Mouse (Mus musculus) urinary bladder, postnatal 36 days (tissue): ENCODE measurements around the gene Gclc.
"Not testable (repeated sequence)": the region's sequence is repeated elsewhere in the genome, so short reads cannot be mapped to it uniquely, and the experiment has no call there.

Source experiments
- DNase-seq, 2 experiments: peaks; one replicate each; pipeline ENCODE4 v3.0.0; 2022; ENCODE audit warnings: low spot score in 2 of 2, mixed read lengths in 1 of 2

Gclc gene

DNA sequence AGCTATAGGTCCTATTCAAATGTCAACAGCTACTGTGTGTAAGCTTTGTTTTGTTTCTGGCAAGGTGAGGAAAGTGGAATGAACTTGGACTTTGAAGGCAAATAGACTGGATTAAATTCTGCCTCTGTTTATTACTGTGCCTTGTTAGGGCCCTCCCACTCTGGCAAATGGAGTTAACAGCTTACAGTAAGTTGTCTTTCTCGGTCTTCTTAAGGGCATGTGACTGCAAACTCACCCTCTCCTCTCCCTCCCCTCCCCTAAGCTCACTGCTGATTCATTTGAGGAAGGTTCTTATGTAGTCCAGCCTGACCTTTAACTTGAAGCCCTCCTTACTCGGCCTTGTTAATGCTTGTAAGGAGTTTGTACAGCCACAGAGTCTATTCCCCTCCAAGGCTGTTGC lies 8.0 kb upstream of the Gclc start:
- no peak for DNase-seq

DNA sequence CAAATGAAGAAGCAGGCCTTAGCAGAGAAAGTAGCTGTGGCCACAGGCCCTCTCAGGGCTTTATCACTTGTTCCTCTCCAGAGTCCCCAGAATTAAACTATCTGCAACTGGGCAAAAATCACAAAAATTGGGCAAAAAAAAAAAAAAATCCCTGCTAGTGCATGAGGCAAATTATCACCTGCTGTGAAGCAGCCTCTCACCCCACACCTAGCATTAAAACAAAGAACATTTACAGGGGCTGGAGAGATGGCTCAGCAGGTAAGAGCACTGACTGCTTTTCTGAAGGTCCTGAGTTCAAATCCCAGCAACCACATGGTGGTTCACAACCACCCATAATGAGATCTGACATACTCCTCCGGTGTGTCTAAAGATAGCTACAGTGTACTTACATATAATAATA lies 6.0 kb upstream of the Gclc start:
- not testable (repeated sequence) for DNase-seq

DNA sequence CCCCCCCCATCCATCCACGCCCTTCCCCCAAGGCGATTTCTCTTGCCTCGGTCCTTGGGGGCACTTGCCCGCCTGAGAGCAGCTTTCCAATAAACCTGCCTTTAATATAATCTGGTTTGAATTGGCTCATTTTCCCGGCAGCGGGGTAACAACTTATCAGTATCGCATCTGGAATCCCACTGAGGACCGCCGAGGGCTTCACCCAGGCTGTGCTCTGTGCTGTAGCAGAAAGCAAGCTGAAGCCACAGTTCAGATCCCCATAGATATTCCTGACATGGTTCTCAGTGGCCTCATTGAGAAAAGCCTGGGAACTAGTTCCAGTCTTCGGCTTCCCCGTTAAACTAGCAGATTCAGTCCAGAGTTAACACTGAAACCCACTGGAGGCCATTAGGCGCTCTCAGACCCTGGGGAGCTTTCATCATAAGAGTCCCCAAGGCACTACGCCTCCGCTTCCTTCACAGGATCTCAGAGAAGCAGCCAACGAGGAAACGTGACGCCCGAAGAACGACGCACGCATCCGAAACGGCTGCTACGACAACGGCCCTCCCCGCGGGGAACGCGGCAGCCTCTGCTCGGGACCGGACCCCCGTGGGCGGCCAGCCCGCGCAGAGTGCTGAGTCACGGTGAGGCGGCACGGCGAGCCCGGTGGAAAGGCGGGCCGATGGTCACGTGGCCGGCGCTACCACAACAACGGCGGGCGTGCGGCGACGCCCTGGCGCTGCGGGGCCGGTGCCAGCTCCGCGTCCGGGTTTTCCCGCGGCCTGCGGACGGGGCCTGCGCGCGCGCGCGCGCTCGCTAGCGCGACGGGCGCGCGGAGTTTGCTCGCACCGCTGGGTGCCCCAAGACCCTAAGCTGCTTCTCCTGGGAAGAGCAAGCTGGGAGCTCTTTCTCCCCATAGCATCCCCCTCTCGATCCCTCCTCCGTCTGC lies 3.9 kb upstream of the Gclc start:
- peak; percentile 92 to 93 for DNase-seq

DNA sequence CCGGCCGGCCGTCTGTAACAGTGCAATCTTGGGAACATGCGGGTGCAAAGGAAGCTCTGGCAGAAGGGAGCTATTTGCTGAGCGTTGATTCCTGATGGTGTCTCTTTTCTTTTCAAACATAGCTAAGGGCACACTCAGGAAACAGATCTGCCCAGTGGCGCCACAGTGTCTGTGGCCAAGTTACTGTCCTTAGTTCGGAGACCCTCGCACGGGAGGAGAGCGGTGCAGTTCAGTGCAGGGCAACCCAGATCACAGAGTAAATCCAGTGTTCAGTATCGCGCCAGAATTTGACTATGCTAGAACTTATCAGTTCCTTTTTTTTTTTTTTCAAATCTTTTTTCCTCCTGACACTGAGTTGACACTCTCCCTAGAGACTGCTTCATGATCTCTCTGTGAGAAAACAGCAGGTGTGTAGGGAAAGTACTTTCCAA lies 3.2 kb upstream of the Gclc start:
- DNase-seq, result no peak

DNA sequence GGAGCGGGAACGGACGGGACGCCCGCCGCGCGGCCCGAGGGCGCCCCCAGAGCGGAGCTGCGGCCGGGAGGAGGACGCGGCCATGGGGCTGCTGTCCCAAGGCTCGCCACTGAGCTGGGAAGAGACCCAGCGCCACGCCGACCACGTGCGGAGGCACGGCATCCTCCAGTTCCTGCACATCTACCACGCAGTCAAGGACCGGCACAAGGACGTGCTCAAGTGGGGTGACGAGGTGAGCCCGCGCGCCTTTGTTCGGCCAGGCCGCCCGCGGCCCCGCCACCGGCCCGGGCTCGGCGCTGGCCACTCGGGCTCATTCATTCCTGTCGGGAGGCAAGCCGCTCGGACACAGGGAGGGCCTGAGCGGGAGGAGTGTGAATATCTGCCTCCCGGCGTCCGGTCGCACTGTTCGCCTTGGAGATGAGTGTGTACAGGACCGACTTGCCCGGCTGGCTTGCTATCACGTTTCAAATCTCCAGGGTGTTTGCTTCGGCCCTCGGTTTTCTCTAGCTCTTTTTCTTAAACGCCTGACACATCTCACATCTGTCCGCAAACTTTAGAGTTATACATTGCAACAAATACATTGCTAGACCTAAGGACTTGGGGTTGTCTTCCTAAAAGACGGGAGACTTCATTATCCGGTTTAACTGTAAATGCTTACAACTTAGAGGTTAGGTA lies 530 bp downstream of the Gclc start:
- peak; percentile 50 to 61 for DNase-seq

DNA sequence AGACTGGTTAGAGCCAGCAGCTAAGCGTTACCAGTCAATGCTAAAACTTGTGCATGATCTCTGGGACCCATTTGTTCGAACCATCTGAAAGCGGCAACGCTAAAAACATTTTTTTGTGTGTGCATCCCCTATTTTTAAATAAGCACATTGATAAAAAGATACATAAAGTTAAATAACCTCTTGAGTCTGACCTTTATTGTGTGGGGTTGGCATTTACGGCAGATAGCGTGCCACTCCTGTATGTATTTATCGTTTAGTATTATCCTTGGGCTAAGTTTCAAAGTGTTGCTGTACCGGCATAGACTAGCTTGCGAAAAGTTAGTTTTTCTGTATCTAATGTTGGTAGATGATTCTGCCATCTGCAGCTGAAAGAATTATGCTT lies 1.1 kb downstream of the Gclc start:
- DNase-seq, result no peak

DNA sequence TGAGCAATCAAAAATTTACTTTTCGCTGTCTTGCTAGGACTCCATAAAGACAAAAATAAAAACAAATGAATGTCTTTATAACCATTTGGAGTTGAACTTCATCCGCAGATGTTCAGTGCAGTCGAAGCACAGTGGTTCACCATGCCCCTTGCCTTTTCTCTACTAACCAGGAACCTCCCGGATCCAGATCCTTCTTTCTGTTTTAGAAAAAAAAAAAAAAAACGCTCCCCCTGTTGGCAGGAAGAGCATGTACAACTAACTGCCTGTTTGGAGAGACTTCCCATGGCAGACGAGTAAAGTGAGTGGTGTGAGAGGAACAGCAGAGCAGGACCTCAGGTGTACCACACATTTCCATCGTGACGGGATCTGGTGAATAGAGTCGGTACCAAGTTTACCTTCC lies 1.7 kb downstream of the Gclc start:
- no peak for DNase-seq

DNA sequence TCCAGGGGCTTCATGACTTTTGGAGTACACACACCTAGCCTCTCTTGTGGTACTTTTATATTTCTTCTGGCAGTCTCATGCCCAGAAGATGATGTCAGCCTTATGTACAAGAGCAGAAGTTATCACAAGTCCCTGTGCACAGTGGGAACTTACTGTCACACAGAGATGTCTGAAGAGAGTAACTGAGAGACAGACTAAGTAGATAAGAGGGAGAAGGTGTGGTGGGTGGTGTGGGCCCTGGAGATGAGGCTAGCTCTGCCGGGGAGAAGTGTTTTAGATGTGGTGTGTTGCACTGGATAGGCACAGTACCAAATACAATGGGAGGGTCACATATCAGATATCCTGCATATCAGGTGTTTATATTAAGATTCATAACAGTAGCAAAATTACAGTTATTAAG lies 3.0 kb downstream of the Gclc start:
- no peak for DNase-seq

DNA sequence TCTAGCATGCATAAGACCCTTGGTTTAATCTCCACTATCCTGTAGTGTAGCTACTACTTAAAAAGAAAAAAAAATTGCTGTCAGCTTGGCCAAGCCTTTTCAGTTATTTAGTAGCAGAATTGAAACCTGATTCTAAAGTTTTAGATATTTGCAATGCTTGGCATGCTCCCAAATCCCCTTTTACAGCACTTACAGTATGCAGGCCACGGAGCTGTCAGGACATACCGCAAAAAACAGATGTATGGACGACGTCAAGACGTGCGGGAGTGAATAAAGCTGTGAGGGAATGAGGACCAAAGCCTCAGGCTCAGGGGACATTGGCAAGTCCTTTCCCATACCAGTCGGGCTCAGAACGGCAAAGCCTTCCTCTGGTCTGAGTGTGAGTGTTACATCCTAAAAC lies 4.1 kb downstream of the Gclc start:
- no peak for DNase-seq

DNA sequence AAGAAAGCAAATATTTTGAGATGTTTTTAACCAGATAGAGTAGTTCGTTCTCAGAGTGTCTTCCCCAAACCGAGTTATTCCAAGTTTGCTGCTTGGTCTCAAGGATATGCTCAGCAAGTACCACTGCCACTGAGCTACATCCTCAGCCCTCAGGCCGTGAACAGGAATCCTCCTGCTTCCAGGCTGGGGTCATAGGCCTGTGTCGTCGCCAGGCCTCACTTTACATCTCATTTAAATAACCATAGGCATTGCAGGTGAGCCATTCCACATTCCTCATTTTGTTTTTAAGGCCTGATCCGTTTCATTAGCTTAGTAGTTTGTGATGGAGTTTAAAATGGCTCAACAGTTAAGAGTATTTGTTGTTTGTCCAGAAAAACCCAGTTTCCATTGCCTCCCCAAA lies 4.8 kb downstream of the Gclc start:
- no peak for DNase-seq

DNA sequence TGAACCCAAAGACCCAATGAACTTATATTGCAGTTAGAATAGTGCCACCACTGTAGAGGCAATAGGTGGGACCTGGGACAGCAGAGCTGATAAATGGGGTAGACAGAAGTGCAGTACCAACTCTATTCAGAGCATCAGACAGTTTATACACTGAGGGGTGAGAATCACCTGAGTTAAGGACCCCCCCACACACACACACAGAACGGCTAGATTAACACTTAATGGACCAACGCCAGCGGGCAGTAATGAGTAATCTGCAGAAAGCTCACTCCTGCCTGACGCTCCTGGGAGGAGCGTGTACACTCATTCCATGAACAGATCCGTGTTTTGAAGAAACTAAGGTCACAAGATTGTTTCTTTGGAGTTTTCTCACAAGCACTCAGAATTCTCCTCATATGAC lies 5.4 kb downstream of the Gclc start:
- no peak for DNase-seq

DNA sequence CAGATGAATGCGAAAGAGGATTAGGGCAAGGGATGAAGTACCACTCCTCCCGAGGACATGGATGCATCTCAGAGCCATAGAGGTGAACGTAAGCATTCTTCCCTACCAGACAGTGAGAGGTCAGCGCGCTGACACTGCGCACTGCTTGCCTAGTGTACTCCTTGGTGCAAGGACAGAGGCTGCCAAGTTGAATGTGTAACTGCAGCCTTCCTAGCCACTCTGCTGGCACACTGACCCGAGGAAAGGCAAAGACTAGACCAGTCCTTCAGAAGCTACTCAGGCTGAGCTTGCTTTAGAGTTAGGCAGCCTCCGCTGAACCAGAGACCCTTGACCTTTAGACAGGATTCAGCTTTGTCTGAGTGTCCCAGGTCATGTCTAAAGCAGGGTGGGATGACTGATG lies 11.9 kb downstream of the Gclc start:
- DNase-seq, result no peak

DNA sequence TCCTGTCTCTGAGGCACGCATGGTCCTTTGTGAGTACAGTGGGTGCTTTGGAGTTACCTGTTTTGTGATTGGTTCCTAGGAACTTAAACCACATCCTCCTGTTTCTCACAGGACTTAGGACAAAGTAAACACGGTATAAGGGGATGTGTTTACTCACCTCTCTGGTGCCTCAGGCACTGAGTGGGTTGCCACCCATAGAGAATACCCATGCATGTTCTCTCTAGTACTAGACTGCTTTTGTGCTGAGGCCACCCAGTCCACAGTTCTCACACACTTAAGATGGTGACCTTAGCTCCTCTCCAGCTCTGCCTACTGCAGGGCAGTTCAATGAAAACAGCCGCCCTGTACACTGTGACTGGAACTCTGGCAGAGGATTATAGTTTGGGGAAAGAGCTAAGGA lies 12.4 kb downstream of the Gclc start:
- DNase-seq, result no peak

DNA sequence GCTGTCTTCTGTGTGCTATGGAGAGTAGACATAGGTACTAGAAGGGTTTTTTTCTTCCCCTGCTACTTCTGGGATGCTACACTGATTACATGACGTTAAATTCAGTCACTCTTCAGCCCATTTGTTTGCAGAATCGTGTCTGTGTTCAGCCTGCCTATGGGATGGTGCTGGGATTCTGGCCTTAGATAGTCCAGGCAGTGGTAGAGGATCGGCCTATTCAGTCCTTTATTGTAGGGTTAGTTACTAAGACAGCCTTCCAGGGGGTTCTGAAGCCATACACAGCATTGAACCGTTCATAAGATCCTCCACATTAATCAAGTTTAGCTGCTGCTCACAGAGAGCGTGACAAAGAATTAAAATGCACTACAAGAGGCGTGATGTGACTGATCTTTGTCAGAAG lies 16.6 kb downstream of the Gclc start:
- no peak for DNase-seq

DNA sequence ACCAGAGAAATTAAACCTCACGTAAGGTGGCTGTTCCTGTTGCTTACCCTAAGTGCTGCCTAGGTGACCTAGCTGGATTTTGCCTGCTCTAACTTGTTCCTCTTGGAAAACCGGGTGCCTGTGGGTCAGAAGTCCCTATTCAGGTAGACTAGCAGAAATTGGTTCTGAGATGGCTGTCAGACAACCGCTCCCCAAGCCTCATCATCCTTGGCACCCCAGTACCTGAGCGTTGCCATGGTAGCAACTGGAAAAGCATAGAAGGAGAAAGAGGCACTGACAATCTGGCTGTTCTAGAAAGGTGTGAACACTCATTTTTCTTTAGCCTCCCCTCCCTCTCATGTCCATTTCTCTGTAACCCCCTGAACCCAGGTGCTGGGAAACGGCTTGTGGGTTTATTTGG lies 17.0 kb downstream of the Gclc start:
- no peak for DNase-seq

DNA sequence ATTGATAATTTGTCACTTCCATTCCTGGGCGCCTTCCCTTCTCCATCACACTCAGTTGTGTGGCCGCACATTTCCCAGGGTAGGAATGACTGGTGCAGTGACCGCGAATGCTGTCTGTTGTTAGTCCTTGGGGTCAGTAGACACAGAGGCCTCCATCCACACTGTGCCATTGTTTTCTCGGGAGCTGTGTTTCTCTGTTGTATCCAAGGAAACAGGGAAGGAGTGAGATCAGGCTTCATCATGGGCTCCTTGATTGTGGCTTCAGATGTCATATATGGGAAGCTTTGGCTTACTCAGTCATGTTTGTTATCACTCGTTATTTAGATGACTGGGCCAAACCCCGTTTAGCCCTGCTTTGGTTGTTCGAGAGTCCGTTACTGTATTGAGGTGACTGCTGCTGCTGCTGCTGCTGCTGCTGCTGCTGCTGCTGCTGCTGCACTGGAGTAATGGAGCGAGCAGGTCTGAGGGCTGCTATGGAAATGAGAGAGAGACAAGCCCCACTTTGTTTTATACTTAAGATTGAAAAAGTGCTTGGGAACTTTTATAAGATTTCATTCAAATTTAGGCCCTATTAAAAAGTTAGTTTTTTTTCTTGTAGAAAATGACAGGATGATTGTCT lies 17.5 kb downstream of the Gclc start:
- no peak for DNase-seq

DNA sequence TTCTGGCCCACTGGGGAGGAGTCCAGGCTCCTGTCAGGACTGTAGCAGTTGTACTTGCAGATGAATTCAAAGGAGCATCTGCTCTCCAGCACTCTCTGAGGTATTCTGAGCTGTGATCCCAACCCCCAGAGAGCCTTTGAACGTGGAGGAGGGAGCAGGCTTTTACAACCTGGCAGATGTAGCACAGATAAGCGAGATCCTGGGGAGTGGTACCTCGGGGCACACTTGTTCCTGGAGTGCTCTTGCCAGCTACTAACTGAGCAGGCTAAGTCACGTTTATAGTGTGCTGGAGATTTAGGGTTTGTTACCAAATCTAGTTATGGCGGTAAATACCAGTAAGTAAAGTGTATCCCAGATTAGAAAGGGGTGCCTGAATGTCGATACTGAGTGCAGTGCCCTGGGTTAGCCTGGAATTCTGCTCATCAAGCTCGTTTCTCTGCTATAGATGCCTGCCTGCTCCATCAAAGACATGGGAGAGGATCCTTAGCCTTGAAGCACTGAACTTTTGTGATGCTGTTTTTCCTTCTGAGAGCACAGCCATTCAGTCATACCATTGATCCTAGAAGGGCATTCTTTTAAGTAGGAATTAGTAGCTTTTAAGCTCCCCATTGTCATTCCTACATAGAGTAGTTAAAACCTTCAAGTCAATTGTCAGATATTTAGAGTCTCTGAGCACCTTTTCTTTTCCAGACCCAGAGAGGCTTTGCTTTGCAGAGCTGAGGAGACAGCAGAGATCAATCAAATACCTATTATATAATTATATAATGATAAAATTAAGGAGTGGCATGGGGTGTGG lies 22.6 kb downstream of the Gclc start:
- no peak for DNase-seq

DNA sequence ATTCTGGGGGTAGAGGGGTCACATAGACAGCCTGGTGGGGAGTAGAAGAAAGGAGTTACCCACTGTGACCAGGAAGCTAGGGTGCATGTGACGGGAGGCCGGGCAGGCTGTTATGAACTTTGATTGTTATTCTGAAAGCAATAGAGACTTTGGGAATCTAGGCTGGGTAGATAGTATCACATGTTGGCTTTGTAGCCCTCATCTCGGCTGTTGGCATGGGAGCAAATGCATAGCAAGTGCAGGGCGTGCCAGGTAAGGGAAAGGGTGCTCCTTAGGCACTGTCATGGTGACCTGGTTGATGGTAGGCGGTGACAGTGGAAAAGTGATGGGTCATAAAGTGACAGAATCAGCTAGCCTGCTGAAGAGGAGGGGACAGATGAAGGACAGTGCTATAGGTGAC lies 23.3 kb downstream of the Gclc start:
- peak in 1 of 2 experiments; percentile 20 for DNase-seq

DNA sequence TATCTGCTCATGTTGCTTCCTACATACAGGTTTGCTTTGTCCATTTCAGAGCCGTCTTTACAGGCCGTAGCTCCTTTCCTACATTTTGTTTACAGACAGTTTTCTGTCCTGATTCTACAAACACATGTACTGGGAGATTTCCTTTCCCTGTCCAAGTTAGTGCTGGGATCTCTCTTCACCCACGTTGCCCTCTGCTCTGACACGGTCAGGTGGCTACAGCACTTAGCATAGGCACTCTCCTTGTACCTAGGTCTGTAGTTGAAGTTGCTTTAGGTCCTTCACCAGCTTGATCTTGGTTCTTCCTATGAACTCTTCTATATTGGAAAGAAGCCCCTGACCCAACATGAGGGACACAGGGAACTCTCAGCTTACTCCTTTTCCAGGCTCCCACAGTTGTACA lies 25.4 kb downstream of the Gclc start:
- no peak for DNase-seq

DNA sequence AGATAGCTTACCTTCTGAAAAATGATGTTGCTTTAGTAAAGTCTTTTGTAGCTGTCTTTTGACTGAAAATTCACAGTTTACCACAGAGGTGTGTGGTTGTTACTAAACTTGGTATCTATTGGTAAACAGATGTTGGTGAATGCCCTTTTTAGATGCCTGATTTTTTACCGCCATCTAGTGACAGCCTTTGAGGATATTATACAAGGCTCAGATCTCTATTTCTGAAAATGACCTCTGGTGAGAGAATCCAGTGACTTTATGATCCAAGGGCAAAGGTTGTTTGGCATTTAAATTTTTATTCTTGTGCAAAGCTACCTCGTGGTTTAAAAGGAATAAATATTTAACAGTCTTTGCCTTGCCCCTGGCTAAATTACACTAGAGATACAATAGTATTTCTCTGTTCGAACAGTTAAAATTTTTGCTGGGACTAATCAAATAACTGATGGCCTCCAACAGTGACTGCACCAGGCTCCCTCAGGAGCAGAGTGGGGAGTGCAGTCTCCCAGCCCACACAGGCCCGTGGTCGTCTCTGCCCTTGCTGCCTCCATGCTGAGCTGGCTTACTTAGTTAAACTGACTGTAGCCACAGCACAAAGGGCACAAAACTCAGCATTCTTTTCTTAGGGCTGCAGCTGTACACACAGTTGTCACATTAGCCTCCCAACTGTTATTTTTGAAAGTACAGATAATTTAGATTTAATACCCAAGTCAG lies 27.3 kb downstream of the Gclc start:
- DNase-seq, result no peak

DNA sequence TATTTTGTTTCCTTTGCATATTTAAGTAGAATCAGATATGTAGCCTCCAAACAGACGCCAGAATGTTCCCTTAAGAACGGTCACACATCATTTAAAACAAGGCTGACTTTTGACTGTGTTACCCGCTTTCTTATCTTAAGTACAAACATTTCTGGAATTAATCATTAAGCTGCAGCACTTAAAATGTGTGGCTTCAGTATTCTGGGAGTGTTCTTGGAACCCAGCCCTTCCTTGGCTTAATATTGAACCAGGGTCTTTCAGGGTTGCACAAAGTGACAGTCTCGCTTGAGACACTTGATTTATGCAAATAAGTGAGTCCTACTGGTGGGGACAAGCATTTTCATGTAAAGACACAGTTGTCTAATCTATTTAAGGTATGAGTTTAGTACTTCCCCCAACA lies 27.9 kb downstream of the Gclc start:
- no peak for DNase-seq
